Mouse (Mus musculus) erythroblast, embryonic 14.5 days (primary cell): ENCODE measurements around the gene Bola2.

Experiments used
- GATA1 ChIP-seq: IDR thresholded peaks from 2 replicates; pipeline ENCODE4 v1.6.1; 2012; ENCODE audit warnings: low read length, inconsistent platforms, mixed read lengths
- TAL1 ChIP-seq: IDR thresholded peaks from 3 replicates; pipeline ENCODE4 v1.6.1; 2012; ENCODE audit warnings: low read length, inconsistent platforms, mixed read lengths

GRCm38 (mm10) chr7:126648486-126648885, 46.7 kb upstream of the Bola2 start:
- TF ChIP-seq GATA1 (no peak), TAL1 (no peak)
